Mouse (Mus musculus) MEL (cell line): ENCODE measurements around the gene 1700003H04Rik. TPM values are rescaled to one million over a fixed set of nuclear protein-coding genes. Genes with fewer than 3 reads are reported as not detected.

Experiments
- DNase-seq: peaks from one replicate; pipeline ENCODE4 v3.0.0; 2011; ENCODE audit warnings: low read depth, low spot score
- H3K27ac ChIP-seq: 2 replicates; pipeline ENCODE4 v1.5.1; 2012; ENCODE audit warnings: low read depth, mild to moderate bottlenecking, control low read depth, low read length, moderate library complexity; ENCODE audit not compliant: control insufficient read depth
- H3K27me3 ChIP-seq, 2 experiments: fragments of 150-350 bp in 1 of 2; sonication (generic) in 1 of 2; 2 replicates each; pipeline ENCODE4 v1.6.1; 2012; ENCODE audit warnings: low read length in 2 of 2, mild to moderate bottlenecking in 2 of 2, improper control_type of control experiment in 1 of 2, moderate library complexity in 1 of 2; ENCODE audit not compliant: insufficient read depth in 2 of 2, control insufficient read depth in 1 of 2
- H3K36me3 ChIP-seq, 2 experiments: 2 replicates each; pipeline ENCODE4 v1.6.1; 2012 to 2014; ENCODE audit warnings: low read length in 2 of 2, improper control_type of control experiment in 1 of 2, inconsistent platforms in 1 of 2, mild to moderate bottlenecking in 1 of 2; ENCODE audit not compliant: insufficient read depth in 2 of 2, control insufficient read depth in 1 of 2
- H3K4me1 ChIP-seq, 2 experiments: fragments of 150-350 bp in 1 of 2; sonication (generic) in 1 of 2; 2 replicates each; pipeline ENCODE4 v1.6.1; 2012; ENCODE audit warnings: low read length in 2 of 2, improper control_type of control experiment in 1 of 2, mild to moderate bottlenecking in 1 of 2; ENCODE audit not compliant: insufficient read depth in 2 of 2, control insufficient read depth in 1 of 2
- H3K4me3 ChIP-seq, 2 experiments: fragments of 150-350 bp in 1 of 2; sonication (generic) in 1 of 2; 2 replicates each; pipeline ENCODE4 v1.5.1; 2012; ENCODE audit warnings: low read depth in 2 of 2, low read length in 2 of 2, mild to moderate bottlenecking in 2 of 2, moderate library complexity in 2 of 2, control low read depth in 1 of 2, improper control_type of control experiment in 1 of 2; ENCODE audit not compliant: control insufficient read depth in 1 of 2, insufficient read depth in 1 of 2
- H3K79me2 ChIP-seq: 2 replicates; pipeline ENCODE4 v1.6.1; 2012; ENCODE audit warnings: mild to moderate bottlenecking, low read length, moderate library complexity; ENCODE audit not compliant: control insufficient read depth, poor library complexity, insufficient read depth
- H3K9ac ChIP-seq: 2 replicates; pipeline ENCODE4 v1.6.1; 2012; ENCODE audit warnings: low read depth, mild to moderate bottlenecking, control low read depth, low read length, moderate library complexity; ENCODE audit not compliant: control insufficient read depth, poor library complexity, severe bottlenecking
- H3K9me3 ChIP-seq: fragments of 150-350 bp; sonication (generic); replicated peaks from 2 replicates; pipeline ENCODE4 v1.6.1; 2012; ENCODE audit warnings: mild to moderate bottlenecking, low read length, improper control_type of control experiment, moderate library complexity; ENCODE audit not compliant: insufficient read depth
- BHLHE40 ChIP-seq: IDR thresholded peaks from 2 replicates; pipeline ENCODE4 v1.6.1; 2012; ENCODE audit warnings: low read depth, mild to moderate bottlenecking, inconsistent platforms, low read length, improper control_type of control experiment, borderline replicate concordance
- CHD2 ChIP-seq: IDR thresholded peaks from 2 replicates; pipeline ENCODE4 v1.6.1; 2011; ENCODE audit warnings: low read length, improper control_type of control experiment
- E2F4 ChIP-seq: IDR thresholded peaks from 2 replicates; pipeline ENCODE4 v1.6.1; 2011; ENCODE audit warnings: low read depth, low read length, improper control_type of control experiment, borderline replicate concordance
- ETS1 ChIP-seq: IDR thresholded peaks from 2 replicates; pipeline ENCODE4 v1.6.1; 2012; ENCODE audit warnings: low read depth, mild to moderate bottlenecking, inconsistent platforms, low read length, improper control_type of control experiment, moderate library complexity
- GABPA ChIP-seq: IDR thresholded peaks from 2 replicates; pipeline ENCODE4 v1.6.1; 2012; ENCODE audit warnings: low read depth, mild to moderate bottlenecking, inconsistent platforms, low read length, improper control_type of control experiment, moderate library complexity
- HCFC1 ChIP-seq: IDR thresholded peaks from 2 replicates; pipeline ENCODE4 v1.6.1; 2012; ENCODE audit warnings: low read depth, mild to moderate bottlenecking, inconsistent platforms, low read length, improper control_type of control experiment, moderate library complexity
- KAT2A ChIP-seq: conservative IDR thresholded peaks from 2 replicates; pipeline ENCODE4 v1.6.1; 2012; ENCODE audit warnings: low read depth, low read length, improper control_type of control experiment, inconsistent platforms
- MAX ChIP-seq: IDR thresholded peaks from 2 replicates; pipeline ENCODE4 v1.6.1; 2011; ENCODE audit warnings: low read length, improper control_type of control experiment
- MAZ ChIP-seq: IDR thresholded peaks from 2 replicates; pipeline ENCODE4 v1.6.1; 2012; ENCODE audit warnings: low read depth, mild to moderate bottlenecking, inconsistent platforms, low read length, improper control_type of control experiment
- MEF2A ChIP-seq: IDR thresholded peaks from 2 replicates; pipeline ENCODE4 v1.6.1; 2014; ENCODE audit warnings: low read depth, mild to moderate bottlenecking, inconsistent platforms, low read length, improper control_type of control experiment; ENCODE audit not compliant: poor library complexity, insufficient replicate concordance, severe bottlenecking; ENCODE audit errors: extremely low read depth
- MYB ChIP-seq: IDR thresholded peaks from 2 replicates; pipeline ENCODE4 v1.6.1; 2011; ENCODE audit warnings: mild to moderate bottlenecking, low read depth, low read length, improper control_type of control experiment
- NELFE ChIP-seq: IDR thresholded peaks from 2 replicates; pipeline ENCODE4 v1.6.1; 2011; ENCODE audit warnings: low read depth, low read length, improper control_type of control experiment
- POLR2A ChIP-seq, 2 experiments: IDR thresholded peaks; 2 replicates each; pipeline ENCODE4 v1.6.1; 2011 to 2012; ENCODE audit warnings: low read length in 2 of 2, mild to moderate bottlenecking in 2 of 2, control low read depth in 1 of 2, improper control_type of control experiment in 1 of 2, low read depth in 1 of 2, moderate library complexity in 1 of 2; ENCODE audit not compliant: control insufficient read depth in 1 of 2, insufficient read depth in 1 of 2, poor library complexity in 1 of 2
- POLR2AphosphoS2 ChIP-seq: IDR thresholded peaks from 2 replicates; pipeline ENCODE4 v1.6.1; 2011; ENCODE audit warnings: low read length, improper control_type of control experiment
- POLR2AphosphoS5 ChIP-seq: IDR thresholded peaks from 2 replicates; pipeline ENCODE4 v1.6.1; 2012; ENCODE audit warnings: low read depth, borderline replicate concordance, mild to moderate bottlenecking, inconsistent platforms, low read length, moderate library complexity, mixed read lengths
- RAD21 ChIP-seq: IDR thresholded peaks from 2 replicates; pipeline ENCODE4 v1.6.1; 2011; ENCODE audit warnings: mild to moderate bottlenecking, low read depth, low read length, improper control_type of control experiment
- TAL1 ChIP-seq: IDR thresholded peaks from 2 replicates; pipeline ENCODE4 v1.6.1; 2012; ENCODE audit warnings: mild to moderate bottlenecking, inconsistent platforms, low read length, moderate library complexity, mixed read lengths
- USF2 ChIP-seq, 2 experiments: IDR thresholded peaks; 2 replicates each; pipeline ENCODE4 v1.6.1; 2011 to 2012; ENCODE audit warnings: improper control_type of control experiment in 2 of 2, low read length in 2 of 2, borderline replicate concordance in 1 of 2, inconsistent platforms in 1 of 2, low read depth in 1 of 2, mild to moderate bottlenecking in 1 of 2; ENCODE audit not compliant: insufficient read depth in 1 of 2
- ZKSCAN1 ChIP-seq: IDR thresholded peaks from 2 replicates; pipeline ENCODE4 v1.6.1; 2012; ENCODE audit warnings: low read depth, mild to moderate bottlenecking, inconsistent platforms, low read length, improper control_type of control experiment, moderate library complexity
- ZNF384 ChIP-seq: IDR thresholded peaks from 2 replicates; pipeline ENCODE4 v1.6.1; 2012; ENCODE audit warnings: low read depth, mild to moderate bottlenecking, inconsistent platforms, low read length, improper control_type of control experiment
- polyA plus RNA-seq, 2 experiments: library from polyadenylated mRNA; stranded (reverse) in 1 of 2; unstranded in 1 of 2; fragments of >175 nt in 1 of 2; fragments of >200 nt in 1 of 2; gene quantifications; 2 replicates each; pipeline versions ENCODE4 v1.2.1 to v1.2.4; 2012; ENCODE audit warnings: low replicate concordance in 2 of 2, low read depth in 1 of 2; ENCODE audit not compliant: insufficient read length in 2 of 2, insufficient read depth in 1 of 2, missing spikeins in 1 of 2
- total RNA-seq: library from RNA; depleted of rRNA; stranded (reverse); fragments of 300-350 nt; gene quantifications from 2 replicates; pipeline ENCODE4 v1.2.3, GENCODE M21; 2012

The 1700003H04Rik gene
- total and polyA plus RNA-seq, 3 experiments: not detected

DNA sequence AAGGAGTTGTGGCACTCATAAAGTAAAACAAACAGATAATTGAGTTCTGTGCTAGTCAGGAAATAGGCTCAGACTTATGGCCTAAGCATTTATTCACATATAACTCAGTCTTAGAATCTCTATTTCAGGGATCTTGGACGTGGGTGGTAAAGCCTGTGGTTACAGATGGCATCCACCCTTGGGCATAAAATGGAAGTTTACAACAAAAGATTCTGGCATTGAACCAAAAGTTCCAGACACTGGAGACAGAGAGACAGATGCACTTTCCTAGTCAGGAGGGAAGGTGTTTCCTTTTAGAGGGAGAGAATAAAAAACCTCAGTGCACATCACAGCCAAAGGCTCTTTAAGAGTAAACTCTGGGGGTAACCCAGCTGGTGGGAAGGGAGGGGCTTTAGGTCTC is 32.4 kb upstream of the 1700003H04Rik start:
- TF ChIP-seq MAZ (no peak), USF2 (IDR thresholded peaks at IDR 0.05; ENCODE audit: borderline replicate concordance in 1 of 2, insufficient read depth in 1 of 2, low read depth in 1 of 2, low read length in 2 of 2) (no peak), POLR2A (IDR thresholded peaks at IDR 0.05; ENCODE audit: control insufficient read depth in 1 of 2, insufficient read depth in 1 of 2, low read depth in 1 of 2, low read length in 2 of 2, poor library complexity in 1 of 2) (no peak), HCFC1 (no peak), CHD2 (no peak), E2F4 (no peak)
- no peak overlapping the region for H3K27ac ChIP-seq
- no peak overlapping the region for H3K4me3 ChIP-seq
- no peaks in the 10 kb centered on the region for H3K79me2 ChIP-seq
- no peaks in the 10 kb centered on the region for H3K9me3 ChIP-seq
- no peak overlapping the region for H3K9ac ChIP-seq
- H3K27me3 ChIP-seq: no peaks in the 10 kb centered on the region
- H3K4me1 ChIP-seq: no peaks in the 10 kb centered on the region
- no peaks in the 10 kb centered on the region for H3K36me3 ChIP-seq
- no peak for DNase-seq

DNA sequence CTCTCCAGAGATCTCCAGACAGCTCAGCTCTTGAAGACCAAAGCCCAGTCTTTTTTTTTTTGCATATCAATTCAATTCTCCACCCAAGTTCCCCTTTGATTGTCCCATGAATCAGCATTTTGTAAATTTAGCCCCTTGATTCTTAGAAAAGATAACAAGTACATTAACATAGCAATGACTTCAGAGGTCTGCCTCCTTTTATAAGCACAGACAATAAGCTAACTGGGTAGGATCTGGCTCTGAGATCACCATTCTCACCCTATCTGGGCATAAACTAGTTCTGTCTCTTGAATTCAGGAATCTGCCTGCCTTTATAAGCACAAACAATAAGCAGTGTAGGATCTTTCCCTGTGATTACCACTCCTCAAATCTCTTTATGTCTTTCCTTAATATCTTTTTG is 29.1 kb upstream of the 1700003H04Rik start:
- no peak overlapping the region for H3K9ac ChIP-seq
- no peaks in the 10 kb centered on the region for H3K79me2 ChIP-seq
- TF ChIP-seq POLR2AphosphoS5: no peak
- no peak for TF ChIP-seq GABPA
- TF ChIP-seq RAD21: no peak
- TF ChIP-seq ZKSCAN1: no peak
- TF ChIP-seq ZNF384: peak; percentile 43
- TF ChIP-seq MYB: no peak
- TF ChIP-seq NELFE: no peak
- no peak for TF ChIP-seq MAX
- TF ChIP-seq HCFC1: no peak
- TF ChIP-seq BHLHE40: no peak
- TF ChIP-seq MAZ: no peak
- TF ChIP-seq E2F4: no peak
- TF ChIP-seq ETS1: 0 out of 2 replicates have a peak, but pooled peaks have one; percentile 17
- no peak for TF ChIP-seq POLR2AphosphoS2
- TF ChIP-seq MEF2A: no peak
- TF ChIP-seq TAL1: no peak
- no peak for TF ChIP-seq KAT2A
- TF ChIP-seq, all 39 proteins: peak for 2
- Histone ChIP-seq H3K9me3 (no peaks in the 10 kb centered on the region), H3K27me3 (no peaks in the 10 kb centered on the region), H3K27ac (no peak overlapping the region), H3K4me3 (no peak overlapping the region), H3K4me1 (no peaks in the 10 kb centered on the region), H3K36me3 (no peaks in the 10 kb centered on the region)
- DNase-seq: peak; percentile 18
